Mouse (Mus musculus) G1E (cell line): ENCODE measurements around the gene Prr7. TPM values are rescaled to one million over a fixed set of nuclear protein-coding genes. Genes with fewer than 3 reads are reported as not detected.

Experiments
- ATAC-seq: 2 replicates; pipeline ENCODE4 v1.8.0; 2016; ENCODE audit warnings: mild to moderate bottlenecking; ENCODE audit not compliant: insufficient number of reproducible peaks, poor library complexity, low FRiP score, severe bottlenecking; ENCODE audit errors: extremely low read depth
- DNase-seq: peaks from one replicate; pipeline ENCODE4 v3.0.0; 2012; ENCODE audit warnings: low spot score
- H3K27me3 ChIP-seq: 2 replicates; pipeline ENCODE4 v1.6.1; 2012; ENCODE audit warnings: mild to moderate bottlenecking, low read length, inconsistent platforms; ENCODE audit not compliant: insufficient read depth
- H3K36me3 ChIP-seq: replicated peaks from 2 replicates; pipeline ENCODE3; 2012; ENCODE audit warnings: mild to moderate bottlenecking, inconsistent platforms
- H3K4me1 ChIP-seq: 2 replicates; pipeline ENCODE4 v1.6.1; 2012; ENCODE audit warnings: low read depth, low read length, inconsistent platforms, mixed read lengths; ENCODE audit not compliant: insufficient read depth
- H3K4me3 ChIP-seq: 2 replicates; pipeline ENCODE4 v1.5.1; 2012; ENCODE audit warnings: low read depth, mild to moderate bottlenecking, inconsistent platforms, low read length, moderate library complexity, mixed read lengths
- H3K9me3 ChIP-seq: replicated peaks from 2 replicates; pipeline ENCODE4 v1.6.1; 2012; ENCODE audit warnings: inconsistent platforms
- CTCF ChIP-seq: IDR thresholded peaks from 2 replicates; pipeline ENCODE4 v1.5.1; 2012; ENCODE audit warnings: low read depth, low read length, inconsistent platforms, mixed read lengths
- GATA1 ChIP-seq: IDR thresholded peaks from 2 replicates; pipeline ENCODE4 v1.6.1; 2012; ENCODE audit warnings: borderline replicate concordance, low read length, inconsistent platforms, mixed read lengths
- GATA2 ChIP-seq: IDR thresholded peaks from 2 replicates; pipeline ENCODE4 v1.6.1; 2012; ENCODE audit warnings: low read depth, low read length, inconsistent platforms, borderline replicate concordance
- POLR2AphosphoS5 ChIP-seq: IDR thresholded peaks from 2 replicates; pipeline ENCODE4 v1.6.1; 2012; ENCODE audit warnings: low read depth, low read length, inconsistent platforms; ENCODE audit not compliant: insufficient replicate concordance
- TAL1 ChIP-seq: conservative IDR thresholded peaks from 2 replicates; pipeline ENCODE4 v1.6.1; 2012; ENCODE audit warnings: low read depth, low read length, inconsistent platforms, mixed read lengths
- polyA plus RNA-seq: library from polyadenylated mRNA; stranded (reverse); fragments of >175 nt; gene quantifications from 2 replicates; pipeline ENCODE4 v1.2.3, GENCODE M21; 2012
- total RNA-seq, 2 experiments: library from RNA; stranded (forward) in 1 of 2; stranded (reverse) in 1 of 2; fragments of 200-1000 nt in 1 of 2; fragments of >200 nt in 1 of 2; fragmentation: Nextera tagmentation in 1 of 2; gene quantifications; 2 replicates each; pipeline ENCODE4 v1.2.3; 2014 to 2017

Gene Prr7
- total and polyA plus RNA-seq, 3 experiments, result 0.44 to 1.6 TPM; not detected in 1

- ATAC-seq, result no peak
- Histone ChIP-seq H3K36me3 (no peaks in the 10 kb centered on the region), H3K4me3 (no peak overlapping the region), H3K9me3 (peaks cover 6% of the 10 kb centered on the region; the same call in 1 of the 2 replicates), H3K27me3 (peaks cover 26% of the 10 kb centered on the region), H3K4me1 (peaks cover 23% of the 10 kb centered on the region)
- TF ChIP-seq GATA1 (no peak), TAL1 (no peak), CTCF (peak; percentile 83), GATA2 (no peak), POLR2AphosphoS5 (no peak)
- DNase-seq, result peak; percentile 42
Measured at GRCm38 (mm10) chr13:55516955-55517354, 52.9 kb downstream of the Prr7 start.

GRCm38 (mm10) chr13:55519606-55520005 is 55.5 kb downstream of the Prr7 start:
- no peak for DNase-seq
- Histone ChIP-seq H3K4me1 (peaks cover 2% of the 10 kb centered on the region; the same call in 1 of the 2 replicates), H3K27me3 (peaks cover 46% of the 10 kb centered on the region), H3K4me3 (no peak overlapping the region), H3K9me3 (peaks cover 6% of the 10 kb centered on the region; the same call in 1 of the 2 replicates), H3K36me3 (no peaks in the 10 kb centered on the region)
- ATAC-seq, result no peak
- no peak for TF ChIP-seq POLR2AphosphoS5
- no peak for TF ChIP-seq GATA2

GRCm38 (mm10) chr13:55522730-55523129 is 58.7 kb downstream of the Prr7 start:
- no peak for DNase-seq
- ATAC-seq, result no peak
- Histone ChIP-seq H3K4me1 (peaks cover 6% of the 10 kb centered on the region), H3K4me3 (no peak overlapping the region), H3K27me3 (peaks cover 42% of the 10 kb centered on the region), H3K9me3 (peaks cover 6% of the 10 kb centered on the region; the same call in 1 of the 2 replicates), H3K36me3 (peaks cover 3% of the 10 kb centered on the region)
- no peak for TF ChIP-seq GATA1
- no peak for TF ChIP-seq POLR2AphosphoS5
- no peak for TF ChIP-seq CTCF

Other genes with a start within 250 kb of the Prr7 start
- 826 and 898 TPM in 2 replicates for gene Prelid1, start 143.8 kb upstream of the Prr7 start, total RNA-seq (2014; fragmentation: Nextera tagmentation)
- gene Prelid1, start 143.8 kb upstream of the Prr7 start, total RNA-seq (2017), result 325 and 333 TPM in 2 replicates
- 395 and 733 TPM in 2 replicates for gene Prelid1, start 143.8 kb upstream of the Prr7 start, polyA plus RNA-seq
- 35.2 and 67.7 TPM in 2 replicates for gene Rab24, start 142.3 kb upstream of the Prr7 start, total RNA-seq (2014; fragmentation: Nextera tagmentation)
- 70.2 and 104 TPM in 2 replicates for gene Rab24, start 142.3 kb upstream of the Prr7 start, total RNA-seq (2017)
- 136 and 138 TPM in 2 replicates for gene Rab24, start 142.3 kb upstream of the Prr7 start, polyA plus RNA-seq
- gene Mxd3, start 134.4 kb upstream of the Prr7 start, total RNA-seq (2014; fragmentation: Nextera tagmentation), result 0.87 and 33.8 TPM in 2 replicates
- gene Mxd3, start 134.4 kb upstream of the Prr7 start, total RNA-seq (2017), result 8.3 and 10.8 TPM in 2 replicates
- gene Mxd3, start 134.4 kb upstream of the Prr7 start, polyA plus RNA-seq, result 3.8 and 4.7 TPM in 2 replicates
- gene Lman2, start 101.5 kb upstream of the Prr7 start, total RNA-seq (2014; fragmentation: Nextera tagmentation), result 68.4 and 77.7 TPM in 2 replicates
- 76.9 and 91.1 TPM in 2 replicates for gene Lman2, start 101.5 kb upstream of the Prr7 start, total RNA-seq (2017)
- 41.1 and 124 TPM in 2 replicates for gene Lman2, start 101.5 kb upstream of the Prr7 start, polyA plus RNA-seq
- gene Rgs14, start 94.5 kb upstream of the Prr7 start, total RNA-seq (2014; fragmentation: Nextera tagmentation), result 2.2 and 6.4 TPM in 2 replicates
- 10.0 and 10.1 TPM in 2 replicates for gene Rgs14, start 94.5 kb upstream of the Prr7 start, total RNA-seq (2017)
- gene Rgs14, start 94.5 kb upstream of the Prr7 start, polyA plus RNA-seq, result 6.0 and 6.6 TPM in 2 replicates
- gene Slc34a1, start 66.1 kb upstream of the Prr7 start, total RNA-seq (2014; fragmentation: Nextera tagmentation), result not detected in 2 replicates
- 0.06 and 0.93 TPM in 2 replicates for gene Slc34a1, start 66.1 kb upstream of the Prr7 start, total RNA-seq (2017)
- gene Slc34a1, start 66.1 kb upstream of the Prr7 start, polyA plus RNA-seq, result not detected in 2 replicates
- not detected in 2 replicates for gene Pfn3, start 49.0 kb upstream of the Prr7 start, total RNA-seq (2014; fragmentation: Nextera tagmentation)
- not detected in 2 replicates for gene Pfn3, start 49.0 kb upstream of the Prr7 start, total RNA-seq (2017)
- gene Pfn3, start 49.0 kb upstream of the Prr7 start, polyA plus RNA-seq, result not detected in 2 replicates
- gene F12, start 37.5 kb upstream of the Prr7 start, total RNA-seq (2014; fragmentation: Nextera tagmentation), result not detected in 2 replicates
- gene F12, start 37.5 kb upstream of the Prr7 start, total RNA-seq (2017), result 0.05 TPM in 1 of 2 replicates, not detected in the other
- not detected in 2 replicates for gene F12, start 37.5 kb upstream of the Prr7 start, polyA plus RNA-seq
- 23.0 and 27.5 TPM in 2 replicates for gene Grk6, start 19.2 kb upstream of the Prr7 start, total RNA-seq (2014; fragmentation: Nextera tagmentation)
- 48.9 and 53.9 TPM in 2 replicates for gene Grk6, start 19.2 kb upstream of the Prr7 start, total RNA-seq (2017)
- gene Grk6, start 19.2 kb upstream of the Prr7 start, polyA plus RNA-seq, result 42.6 and 46.0 TPM in 2 replicates
- gene Dbn1, start 23.8 kb downstream of the Prr7 start, total RNA-seq (2014; fragmentation: Nextera tagmentation), result not detected in 2 replicates
- gene Dbn1, start 23.8 kb downstream of the Prr7 start, total RNA-seq (2017), result 0.23 and 0.33 TPM in 2 replicates
- gene Dbn1, start 23.8 kb downstream of the Prr7 start, polyA plus RNA-seq, result 0.25 and 0.30 TPM in 2 replicates
- gene Pdlim7, start 49.4 kb downstream of the Prr7 start, total RNA-seq (2014; fragmentation: Nextera tagmentation), result 19.9 and 20.0 TPM in 2 replicates
- 8.5 and 13.5 TPM in 2 replicates for gene Pdlim7, start 49.4 kb downstream of the Prr7 start, total RNA-seq (2017)
- gene Pdlim7, start 49.4 kb downstream of the Prr7 start, polyA plus RNA-seq, result 52.5 and 61.7 TPM in 2 replicates
- 1.6 and 1.7 TPM in 2 replicates for gene Dok3, start 65.0 kb downstream of the Prr7 start, total RNA-seq (2014; fragmentation: Nextera tagmentation)
- 8.4 and 8.8 TPM in 2 replicates for gene Dok3, start 65.0 kb downstream of the Prr7 start, total RNA-seq (2017)
- 11.6 and 14.4 TPM in 2 replicates for gene Dok3, start 65.0 kb downstream of the Prr7 start, polyA plus RNA-seq
- gene Ddx41, start 72.4 kb downstream of the Prr7 start, total RNA-seq (2014; fragmentation: Nextera tagmentation), result 51.5 and 60.8 TPM in 2 replicates
- gene Ddx41, start 72.4 kb downstream of the Prr7 start, total RNA-seq (2017), result 59.1 and 67.7 TPM in 2 replicates
- gene Ddx41, start 72.4 kb downstream of the Prr7 start, polyA plus RNA-seq, result 101 and 104 TPM in 2 replicates
- gene Fam193b, start 106.9 kb downstream of the Prr7 start, total RNA-seq (2014; fragmentation: Nextera tagmentation), result 54.4 and 65.4 TPM in 2 replicates
- 23.3 and 25.8 TPM in 2 replicates for gene Fam193b, start 106.9 kb downstream of the Prr7 start, total RNA-seq (2017)
- gene Fam193b, start 106.9 kb downstream of the Prr7 start, polyA plus RNA-seq, result 57.3 and 68.0 TPM in 2 replicates
- 46.5 and 56.7 TPM in 2 replicates for gene Tmed9, start 109.5 kb downstream of the Prr7 start, total RNA-seq (2014; fragmentation: Nextera tagmentation)
- gene Tmed9, start 109.5 kb downstream of the Prr7 start, total RNA-seq (2017), result 100 and 102 TPM in 2 replicates
- gene Tmed9, start 109.5 kb downstream of the Prr7 start, polyA plus RNA-seq, result 149 and 172 TPM in 2 replicates
- gene B4galt7, start 135.6 kb downstream of the Prr7 start, total RNA-seq (2014; fragmentation: Nextera tagmentation), result 7.4 and 10.6 TPM in 2 replicates
- 16.7 and 17.6 TPM in 2 replicates for gene B4galt7, start 135.6 kb downstream of the Prr7 start, total RNA-seq (2017)
- 15.2 and 15.4 TPM in 2 replicates for gene B4galt7, start 135.6 kb downstream of the Prr7 start, polyA plus RNA-seq
- gene Caml, start 158.7 kb downstream of the Prr7 start, total RNA-seq (2014; fragmentation: Nextera tagmentation), result 27.2 and 27.4 TPM in 2 replicates
- 33.8 and 37.2 TPM in 2 replicates for gene Caml, start 158.7 kb downstream of the Prr7 start, total RNA-seq (2017)
- gene Caml, start 158.7 kb downstream of the Prr7 start, polyA plus RNA-seq, result 24.5 and 25.2 TPM in 2 replicates
- 86.6 and 93.9 TPM in 2 replicates for gene Ddx46, start 170.8 kb downstream of the Prr7 start, total RNA-seq (2014; fragmentation: Nextera tagmentation)
- gene Ddx46, start 170.8 kb downstream of the Prr7 start, total RNA-seq (2017), result 92.4 and 129 TPM in 2 replicates
- gene Ddx46, start 170.8 kb downstream of the Prr7 start, polyA plus RNA-seq, result 29.9 and 38.6 TPM in 2 replicates
- 84.0 and 88.9 TPM in 2 replicates for gene B230219D22Rik, start 228.9 kb downstream of the Prr7 start, total RNA-seq (2014; fragmentation: Nextera tagmentation)
- gene B230219D22Rik, start 228.9 kb downstream of the Prr7 start, total RNA-seq (2017), result 58.4 and 64.2 TPM in 2 replicates
- 20.3 and 28.2 TPM in 2 replicates for gene B230219D22Rik, start 228.9 kb downstream of the Prr7 start, polyA plus RNA-seq